Mouse (Mus musculus) T-helper 2 cell (primary cell): ENCODE results near the gene Rnf152.

Source experiments
- in situ Hi-C: fragments of 300-600 bp; cut with MboI, MseI; formaldehyde crosslinking; loops from one replicate; pipeline ENCODE4 v1.15.1; 2025; ENCODE audit warnings: high pct_unique_total_duplicates

Rnf152 gene

DNA sequence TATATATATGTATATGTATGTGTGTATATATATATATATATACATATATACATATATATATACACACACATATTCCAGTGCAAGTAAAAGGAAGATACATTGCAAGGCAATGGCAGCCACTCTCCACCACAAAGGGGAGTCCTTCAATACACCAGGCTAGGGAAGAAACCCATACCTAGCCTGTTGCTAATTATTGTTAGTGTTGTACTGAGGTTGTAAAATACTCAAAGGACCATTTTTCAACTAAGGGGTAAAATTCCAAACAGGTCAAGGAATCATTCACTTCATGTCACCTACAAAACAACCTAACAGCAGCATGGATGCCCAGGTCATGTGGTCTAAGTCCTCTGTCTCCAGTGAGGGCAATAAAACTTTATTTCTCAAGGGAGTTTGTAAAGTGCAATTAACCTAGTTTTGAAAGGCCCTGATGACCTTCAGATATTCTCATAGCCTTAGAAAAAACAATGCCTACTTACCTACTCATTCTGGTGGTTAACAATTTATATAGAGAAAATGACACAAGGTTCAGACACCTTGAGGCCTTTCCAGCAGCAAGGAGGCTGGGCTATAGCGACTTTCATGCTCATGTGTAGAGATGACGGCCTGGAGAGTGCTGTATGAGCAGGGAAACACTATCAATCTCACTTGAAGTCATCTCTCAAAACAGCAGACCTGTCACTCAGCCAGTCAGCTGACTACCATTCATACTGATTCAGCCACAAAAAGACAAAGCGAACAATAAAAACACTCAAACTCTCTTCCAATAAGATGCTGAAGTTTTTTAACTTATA is 42.3 kb downstream of the Rnf152 start:
- in situ Hi-C loops, result no loop called here

DNA sequence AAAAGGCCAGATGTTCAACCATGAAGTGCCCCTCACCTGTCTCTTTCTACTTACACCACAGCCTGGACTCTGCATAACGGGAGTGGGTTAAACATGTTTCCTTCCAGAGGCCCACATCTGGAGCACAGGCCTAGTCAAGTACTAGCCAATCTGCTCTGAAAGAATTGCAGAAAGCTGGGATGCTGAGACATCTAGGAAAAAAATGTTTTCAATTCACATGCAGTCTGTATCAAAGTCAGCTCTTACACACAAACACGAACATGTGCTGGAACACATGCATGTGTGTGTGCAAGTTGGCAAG is 44.0 kb downstream of the Rnf152 start:
- in situ Hi-C loops, result no loop called here

DNA sequence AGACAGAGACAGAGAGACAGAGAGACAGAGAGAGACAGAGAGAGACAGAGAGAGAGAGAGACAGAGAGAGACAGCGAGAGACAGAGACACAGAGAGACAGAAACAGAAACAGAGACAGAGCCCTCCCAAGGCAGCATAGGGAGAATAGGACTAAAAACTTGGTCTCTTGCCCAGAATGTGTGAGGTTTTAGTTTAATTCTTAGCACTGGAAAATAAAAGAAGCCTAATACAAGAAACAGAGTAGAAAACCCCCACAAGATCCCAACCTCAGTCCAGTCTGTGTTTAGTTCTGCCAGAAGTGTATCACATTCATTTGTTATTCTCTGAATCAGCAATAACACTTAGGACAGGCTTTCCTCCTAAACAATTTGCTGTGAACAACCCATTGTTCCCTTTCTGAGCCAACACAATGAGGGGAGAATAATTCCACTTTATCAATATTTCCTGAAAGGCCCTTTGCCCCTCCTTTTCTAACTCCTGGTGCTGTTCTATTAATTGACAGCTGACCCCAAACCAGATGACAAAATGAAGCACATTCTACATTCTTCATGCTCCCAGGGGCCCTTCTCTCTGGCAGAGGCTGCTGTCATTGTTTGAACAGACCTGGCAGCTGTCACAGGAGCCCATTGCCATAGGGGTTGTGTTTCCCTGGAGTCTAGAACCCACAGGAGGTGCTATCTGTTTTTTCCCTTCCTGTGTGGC is 44.5 kb downstream of the Rnf152 start:
- in situ Hi-C loops, result no loop called here

DNA sequence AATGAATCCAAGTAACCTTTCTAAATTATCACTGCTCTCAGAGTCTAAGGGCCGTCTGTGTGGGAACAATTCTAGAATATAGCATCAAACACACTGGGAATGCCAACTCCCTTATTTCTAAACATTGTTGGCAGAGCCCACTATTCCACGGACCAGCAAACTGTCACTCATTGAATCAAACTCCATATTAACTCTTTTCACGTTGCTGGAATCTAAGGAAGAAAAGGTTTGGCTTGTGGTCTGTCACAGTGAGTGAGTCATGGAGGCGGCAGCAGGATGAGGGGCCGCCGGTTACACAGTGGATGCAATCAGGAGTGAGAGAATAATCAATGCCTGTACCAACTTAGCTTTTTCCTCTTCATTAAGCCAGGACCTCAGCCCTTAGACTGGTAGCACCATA is 54.3 kb downstream of the Rnf152 start:
- in situ Hi-C loops, result no loop called here

DNA sequence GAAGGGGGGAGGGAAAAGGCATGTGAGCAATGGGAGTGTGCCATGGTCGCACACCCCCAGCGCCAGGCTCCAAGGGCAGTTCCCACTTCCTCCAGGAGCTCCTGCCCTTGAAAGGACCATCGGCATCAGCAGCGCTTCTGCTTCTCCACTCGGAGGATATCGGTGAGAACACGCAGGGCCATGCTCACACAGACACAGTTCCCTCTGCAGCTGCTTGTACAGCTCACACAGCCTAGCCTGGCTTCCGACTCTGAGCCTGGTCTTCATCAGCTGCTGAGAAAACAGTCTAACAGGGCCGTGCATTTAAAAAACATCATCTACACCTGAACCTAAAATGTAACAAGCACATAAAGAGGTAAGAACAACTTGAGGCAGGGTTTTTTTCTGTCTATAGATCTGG is 54.7 kb downstream of the Rnf152 start:
- in situ Hi-C loops, result no loop called here

DNA sequence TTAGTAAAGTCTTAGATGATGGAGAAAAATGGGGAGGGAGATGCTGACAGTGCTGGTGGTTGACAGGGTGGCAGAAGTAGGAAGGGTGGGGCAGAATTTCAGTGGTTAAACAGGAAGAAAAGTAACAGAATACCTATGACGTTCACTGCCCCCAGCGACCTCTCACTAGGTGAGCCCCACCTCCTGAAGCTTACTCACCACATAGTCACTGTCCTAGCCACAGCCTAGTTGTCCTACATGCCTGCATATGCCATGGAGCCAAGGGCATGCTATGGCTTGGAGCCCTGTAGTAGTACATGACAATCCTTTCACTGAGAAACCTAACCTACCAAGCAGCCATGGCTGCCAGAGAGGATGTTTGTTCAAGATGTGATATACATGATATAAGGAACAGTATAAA is 64.7 kb downstream of the Rnf152 start:
- in situ Hi-C loops, result no loop called here

DNA sequence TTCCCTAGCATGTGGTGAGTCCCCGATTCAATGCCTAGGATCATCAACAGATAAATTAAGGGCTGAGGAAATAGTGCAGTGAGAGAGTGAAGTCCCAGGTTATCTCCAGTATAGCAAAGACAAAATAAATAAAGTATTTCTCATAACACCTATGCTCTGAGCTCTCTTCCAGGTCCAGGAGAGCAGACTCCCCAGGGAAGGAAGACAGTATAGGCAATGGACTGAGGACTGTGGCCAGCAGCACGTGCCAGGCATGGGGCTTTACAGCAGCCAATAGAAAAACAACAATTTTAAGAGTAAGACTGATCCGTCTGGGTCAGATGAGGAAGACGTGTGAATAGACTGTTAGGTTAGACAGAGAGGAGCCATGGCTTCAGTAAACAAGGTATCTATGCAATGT is 69.0 kb downstream of the Rnf152 start:
- in situ Hi-C loops, result no loop called here

DNA sequence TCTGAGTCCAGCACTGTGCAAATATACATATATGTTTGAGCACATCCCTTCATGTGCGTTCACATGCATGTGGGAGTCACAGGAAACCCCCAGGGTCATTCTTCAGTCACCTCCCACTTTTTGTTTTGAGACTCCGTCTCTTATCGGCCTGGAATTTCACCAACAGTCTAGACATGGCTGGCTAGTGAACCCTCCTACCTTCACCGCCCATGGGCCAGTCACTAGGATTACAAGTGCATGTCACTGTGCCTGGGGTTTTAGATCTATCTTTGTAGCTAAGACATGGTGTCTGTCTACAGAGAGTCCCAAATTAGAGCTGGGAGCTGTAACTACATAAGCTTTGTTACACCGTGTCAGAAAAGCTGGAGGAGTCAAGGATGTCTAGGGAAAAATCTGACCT is 69.6 kb downstream of the Rnf152 start:
- in situ Hi-C loops, result no loop called here

DNA sequence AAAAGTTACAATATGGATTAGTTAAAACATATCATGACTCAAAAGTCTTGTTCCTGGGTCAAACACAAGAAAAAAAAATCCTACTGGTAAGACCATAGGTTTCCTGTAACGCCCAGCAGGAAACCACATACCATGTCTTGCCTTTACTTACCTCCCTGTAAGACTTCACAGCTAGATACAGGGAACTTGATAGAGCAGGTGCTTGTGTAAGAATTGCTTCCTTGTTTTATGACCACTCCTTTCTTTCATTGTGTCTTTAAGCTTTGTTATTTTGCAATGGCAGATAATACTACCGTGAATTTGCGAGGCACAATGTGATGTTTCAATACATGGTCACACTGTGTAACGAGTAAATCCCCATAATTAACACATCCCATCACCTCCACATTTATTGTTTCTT is 71.5 kb downstream of the Rnf152 start:
- in situ Hi-C loops, result no loop called here

DNA sequence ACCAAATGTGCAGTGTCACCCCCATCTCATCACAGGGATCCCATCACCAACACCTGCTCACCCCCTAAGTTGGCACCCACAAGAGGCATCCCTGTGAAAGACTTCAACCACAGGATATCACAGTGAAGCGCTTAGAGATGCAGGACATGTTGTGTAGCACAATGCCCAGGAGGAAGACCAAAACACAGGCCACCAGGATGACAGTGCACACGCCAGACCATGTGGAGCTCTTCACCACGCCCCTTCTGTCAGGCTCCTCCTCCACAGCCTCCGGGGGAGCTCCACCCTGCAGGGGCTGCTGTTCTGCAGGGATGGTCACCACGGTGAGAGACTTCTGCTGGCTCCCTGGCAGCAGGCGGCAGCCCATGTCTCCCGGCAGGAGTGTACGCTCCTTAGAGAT is 72.4 kb downstream of the Rnf152 start:
- in situ Hi-C loops, result no loop called here

DNA sequence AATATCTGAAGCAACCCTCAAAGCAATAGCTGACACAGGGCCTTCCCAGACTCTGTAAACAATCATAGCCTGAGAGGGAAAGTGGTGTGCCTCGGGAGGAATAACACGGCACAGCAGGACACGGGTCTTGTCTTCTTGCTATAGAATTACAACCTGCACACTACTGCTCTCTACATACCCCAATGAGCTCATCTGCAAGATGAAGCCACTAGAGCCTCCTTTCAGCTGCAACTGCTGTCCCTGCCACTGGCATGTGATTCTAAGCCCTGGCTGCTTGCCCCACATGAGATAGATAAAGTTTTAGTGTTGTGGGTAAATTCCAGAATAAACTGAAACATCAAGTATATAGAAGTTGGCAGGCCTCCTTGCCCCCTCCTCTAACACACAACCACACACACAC is 75.2 kb downstream of the Rnf152 start:
- in situ Hi-C loops, result no loop called here

DNA sequence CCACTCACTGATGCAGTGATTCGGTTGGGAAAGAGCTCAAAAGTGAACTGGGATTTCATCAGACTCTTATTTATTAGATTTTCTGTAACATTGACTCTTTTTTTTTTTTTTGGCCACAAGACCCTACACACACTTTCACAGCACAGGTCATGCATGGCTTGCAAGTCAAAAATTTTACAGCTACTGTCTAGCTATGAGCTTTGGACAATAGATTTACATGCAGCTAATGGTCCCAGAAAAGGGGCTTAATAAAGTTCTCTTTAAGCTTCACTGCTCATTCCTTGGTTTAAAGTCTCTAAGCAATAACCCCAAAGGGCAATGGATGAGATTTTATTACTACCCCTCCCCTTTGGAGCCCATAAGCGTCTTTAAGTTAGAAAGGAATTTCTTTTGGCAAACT is 76.3 kb downstream of the Rnf152 start:
- in situ Hi-C loops, result no loop called here

DNA sequence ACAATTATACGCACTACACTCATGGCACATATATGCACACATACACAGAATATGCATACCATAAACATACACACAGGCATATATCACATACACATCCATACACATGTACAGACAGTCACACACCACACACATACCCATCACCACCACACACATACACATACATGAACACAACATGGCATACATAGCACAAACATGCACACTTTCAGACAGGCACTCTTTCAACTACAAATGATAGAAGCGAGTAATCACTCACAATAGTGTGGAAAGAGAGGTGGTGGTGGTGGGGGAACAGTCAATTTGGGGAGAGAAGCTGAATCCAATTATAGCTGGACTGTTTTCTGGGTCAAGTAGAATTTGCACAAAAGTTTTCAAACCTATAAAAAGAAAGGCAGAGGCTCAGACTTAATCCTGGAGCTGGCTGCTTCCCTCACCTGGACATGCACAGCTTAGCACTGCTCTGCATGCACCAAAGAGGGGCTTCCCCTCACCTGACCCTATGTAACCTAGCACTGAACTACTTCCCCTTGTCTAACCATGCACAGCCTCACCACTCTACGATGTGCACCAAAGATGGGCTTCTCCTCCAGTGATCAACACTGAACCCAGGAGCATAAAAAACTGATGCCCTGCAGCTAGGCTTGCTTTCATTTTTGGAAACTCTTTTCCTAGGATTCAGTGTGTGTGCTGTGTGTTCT is 81.9 kb downstream of the Rnf152 start:
- in situ Hi-C loops, result no loop called here

DNA sequence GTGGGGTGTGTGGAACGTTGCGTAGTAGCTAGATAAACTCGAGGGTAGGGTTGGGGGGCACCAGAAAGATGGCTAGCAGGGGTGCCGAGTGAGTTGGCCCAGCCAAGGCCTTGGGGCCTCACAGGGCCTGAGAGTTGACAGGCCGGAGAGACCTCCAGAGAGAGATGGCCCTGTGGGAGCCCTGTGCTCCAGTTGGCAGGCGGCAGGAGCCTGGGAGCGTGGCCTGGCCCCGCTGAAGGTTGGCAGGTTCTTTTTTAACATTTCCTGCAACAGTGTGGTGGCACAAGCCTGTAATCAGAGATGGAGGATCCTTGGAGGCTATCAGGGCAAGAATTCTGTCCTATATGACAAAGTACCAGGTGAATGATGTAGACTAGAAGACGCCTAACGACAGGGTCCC is 85.4 kb downstream of the Rnf152 start:
- in situ Hi-C loops, result no loop called here

DNA sequence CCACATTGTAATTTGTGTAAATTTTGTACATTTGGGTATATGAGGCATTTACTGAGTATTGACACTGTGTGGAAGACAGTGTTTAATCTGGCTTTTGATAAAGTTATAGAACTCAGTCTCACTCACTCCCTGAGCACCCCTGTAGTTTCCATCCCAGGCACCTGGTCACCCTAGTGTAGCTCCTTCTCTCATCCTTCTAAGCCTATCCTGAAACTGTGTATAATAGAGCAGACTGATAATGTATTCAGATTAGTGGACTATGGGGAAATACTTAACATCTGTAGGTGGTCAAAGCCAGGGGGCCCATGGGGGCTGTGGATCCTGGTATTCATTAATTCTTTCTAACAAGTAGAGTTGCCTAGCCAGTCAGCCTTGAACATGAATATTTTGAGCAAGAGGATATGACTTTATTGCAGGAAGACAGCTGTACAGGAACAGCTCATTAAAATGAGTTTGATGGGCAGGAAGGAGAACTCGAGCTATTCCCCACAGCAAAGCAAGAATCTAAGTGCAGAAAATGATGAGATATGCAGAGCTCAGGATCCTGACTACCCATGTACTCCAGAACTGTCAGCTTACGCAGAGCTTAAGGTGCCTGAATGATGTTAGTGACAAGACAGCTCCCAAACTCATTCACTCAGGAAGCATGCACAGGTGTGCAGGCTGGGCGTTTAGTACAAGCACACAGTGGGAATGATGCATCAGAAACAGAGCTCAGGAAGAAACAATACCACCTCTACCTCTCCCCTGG is 93.1 kb downstream of the Rnf152 start:
- in situ Hi-C loops, result no loop called here

DNA sequence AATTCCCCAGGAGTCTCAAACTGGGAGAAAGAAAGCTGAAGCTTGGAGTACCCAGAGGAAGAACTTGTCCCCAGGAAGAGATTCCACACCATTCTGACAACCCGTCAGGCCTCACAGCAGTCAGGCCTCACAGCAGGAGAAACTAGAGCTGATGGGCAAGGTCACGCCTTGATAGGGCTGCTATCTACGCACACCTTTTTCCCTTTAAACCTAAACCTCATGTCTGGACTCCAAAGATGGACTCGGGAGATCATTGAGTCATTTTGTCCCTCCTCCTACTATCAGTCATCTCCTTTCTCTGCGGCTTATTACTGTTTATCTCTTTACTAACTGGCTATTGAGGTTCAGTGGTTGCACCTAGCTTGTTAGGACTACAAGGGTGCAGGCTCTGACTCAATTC is 96.3 kb downstream of the Rnf152 start:
- in situ Hi-C loops, result no loop called here

DNA sequence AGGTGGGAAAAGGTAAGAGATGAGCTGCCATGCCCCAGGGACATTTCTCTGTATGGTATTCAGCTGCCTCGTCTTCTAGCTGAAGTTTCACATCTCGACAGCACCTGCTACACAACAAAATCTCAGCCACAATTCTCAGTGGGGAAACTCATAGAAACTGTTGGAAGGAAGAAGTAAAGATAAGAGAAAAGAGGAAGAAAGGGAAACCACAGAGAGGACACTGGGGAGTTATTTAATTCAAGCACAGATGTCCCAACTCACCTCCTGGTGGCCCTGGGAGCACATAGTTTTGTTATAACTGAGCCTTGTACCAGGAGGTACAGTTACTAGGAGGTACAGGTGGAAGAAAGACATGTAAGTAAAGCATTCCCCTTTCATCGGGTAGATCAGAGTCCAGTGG is 99.3 kb downstream of the Rnf152 start:
- in situ Hi-C loops, result no loop called here

DNA sequence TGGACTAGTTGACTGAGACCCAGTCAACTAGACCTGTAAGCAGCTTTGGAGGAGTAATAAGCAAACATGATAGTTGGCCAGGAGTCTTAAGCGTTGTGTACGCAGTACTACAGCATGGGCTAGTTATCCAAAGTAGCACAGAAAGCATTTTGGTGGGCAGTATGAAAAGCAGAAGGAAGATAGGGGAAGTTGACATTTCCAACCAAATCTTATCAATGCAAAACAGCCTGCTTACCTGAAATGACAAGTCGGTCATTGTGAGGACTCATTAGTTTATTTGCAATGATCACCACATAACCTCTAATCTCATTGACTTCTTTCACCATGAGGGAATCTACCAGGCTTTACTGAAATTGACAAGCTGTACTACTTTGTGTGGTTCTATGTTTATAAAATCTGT is 107.3 kb downstream of the Rnf152 start:
- in situ Hi-C loops, result no loop called here

DNA sequence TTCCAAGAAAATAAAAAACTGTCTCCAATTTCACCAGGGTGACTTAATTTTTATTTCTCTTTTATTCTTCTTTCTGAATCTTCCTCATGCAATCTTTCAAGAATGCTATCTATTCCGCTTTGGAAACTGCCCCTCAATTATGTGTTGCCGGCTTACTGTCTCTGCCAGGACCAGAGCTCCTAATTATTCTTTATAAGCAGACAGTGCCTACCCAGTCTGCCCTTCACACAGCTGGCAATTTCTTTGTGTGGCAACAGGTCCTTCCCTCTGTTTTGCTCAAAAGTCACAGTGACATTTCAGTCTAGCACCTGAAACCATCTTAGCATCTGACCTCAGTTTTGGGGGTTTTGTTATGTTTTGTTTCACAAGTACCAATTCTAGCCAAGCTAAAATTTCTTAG is 109.9 kb downstream of the Rnf152 start:
- in situ Hi-C loops, result no loop called here

DNA sequence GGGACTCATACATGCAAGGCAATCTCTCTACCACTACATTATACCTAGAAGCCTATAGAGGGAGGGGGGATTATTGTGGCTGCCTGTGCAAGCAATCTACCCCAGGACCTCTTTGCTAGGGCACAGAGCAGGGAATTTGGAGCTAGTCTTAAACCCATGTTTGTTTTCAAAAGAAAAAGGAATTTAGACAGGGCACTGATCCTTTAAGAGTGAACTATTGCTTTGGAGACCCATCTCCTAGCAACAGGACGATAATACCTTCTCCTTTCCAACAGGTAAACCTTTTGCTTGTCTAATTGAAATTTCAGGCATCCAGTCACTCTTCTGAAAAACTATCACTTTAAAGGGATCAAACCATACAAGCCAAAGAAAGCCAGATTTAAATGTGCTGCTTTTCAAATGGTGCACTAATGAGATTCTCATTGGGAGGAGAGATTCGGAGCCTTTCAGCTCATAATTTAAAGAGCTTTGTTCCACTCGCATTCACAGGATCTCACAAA is 110.4 kb downstream of the Rnf152 start:
- in situ Hi-C loops, result no loop called here

DNA sequence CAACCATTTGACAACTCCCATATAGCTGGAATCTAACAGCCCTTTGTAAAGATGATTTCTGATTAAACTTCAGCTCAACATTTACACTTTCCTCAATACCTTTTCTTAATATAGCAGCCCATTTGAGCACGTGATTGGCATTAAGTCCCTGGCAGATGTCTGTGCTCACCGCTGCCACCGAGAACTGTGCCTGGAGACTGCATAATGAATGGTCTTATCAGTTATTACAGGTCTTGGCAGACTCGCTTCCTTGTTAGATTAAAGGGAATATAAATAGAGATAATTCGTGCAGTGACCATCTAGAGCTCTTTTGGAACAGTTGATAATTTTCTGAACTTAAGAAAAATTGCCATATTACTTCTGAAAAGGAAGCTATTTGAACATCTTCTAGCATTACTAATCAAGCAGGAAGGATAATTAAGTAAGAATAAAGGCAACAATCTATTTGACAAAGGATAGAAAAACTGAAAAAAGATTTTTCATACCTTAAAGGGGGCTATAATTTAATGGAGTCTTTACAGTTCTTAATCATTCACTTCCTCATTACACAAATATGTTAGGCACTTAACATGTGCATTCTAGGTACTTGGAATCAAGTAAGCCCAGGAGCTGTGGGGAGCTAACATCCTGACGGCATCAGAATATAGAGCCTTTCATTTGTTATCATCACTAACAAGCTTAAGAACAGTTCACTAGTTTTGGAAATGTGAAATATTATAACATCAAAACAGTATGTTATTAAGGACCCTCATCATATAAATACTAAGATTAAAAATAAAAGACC is 113.0 kb downstream of the Rnf152 start:
- in situ Hi-C loops, result no loop called here
